Comparison of ENCODE assay signal across 12 mouse cellular contexts in genomic region chr2:170177323-170177722, GRCm38 (mm10). TPM values are rescaled to one million over a fixed set of nuclear protein-coding genes. Genes with fewer than 3 reads are reported as not detected.
DNase-seq lines count a peak whose midpoint lies in the region; ATAC-seq and TF ChIP-seq lines count a peak whose summit lies in the region.
"Had no signal": no experiment of that assay in that cellular context is flagged by ENCODE, and none has a peak within 500 bp of the region (broad histone marks: within the 10 kb centered on the region; RNA-seq: fewer than 3 reads in every experiment).

No protein-coding gene starts in this region.

- peaks cover 41% of the 10 kb centered on the region for H3K4me1 ChIP-seq in heart, postnatal 0 days (ENCODE audit: control insufficient read depth, insufficient read depth)
- H3K4me1 ChIP-seq in lung, embryonic 14.5 days (ENCODE audit: insufficient read depth) = peaks cover 24% of the 10 kb centered on the region
- peaks cover 25% of the 10 kb centered on the region for H3K4me1 ChIP-seq in stomach, embryonic 15.5 days

- TF ChIP-seq EP300 in heart, postnatal 0 days (IDR thresholded peaks at IDR 0.05; ENCODE audit: low read depth) = no peak

- no peak overlapping the region for H3K4me3 ChIP-seq in heart, postnatal 0 days (ENCODE audit: low read depth, low read length)
- H3K4me3 ChIP-seq in lung, embryonic 14.5 days (ENCODE audit: low read depth, low read length) = no peak overlapping the region
- no peak overlapping the region for H3K4me3 ChIP-seq in stomach, embryonic 15.5 days (replicated peaks)
- H3K4me3 ChIP-seq: liver, embryonic 15.5 days; midbrain, embryonic 12.5 days had no signal

- TF ChIP-seq CTCF in heart, postnatal 0 days (IDR thresholded peaks at IDR 0.05; ENCODE audit: low read depth) = no peak
- no peak for TF ChIP-seq CTCF in lung, embryonic 14.5 days (IDR thresholded peaks at IDR 0.05; ENCODE audit: low read depth)

- H3K36me3 ChIP-seq in heart, postnatal 0 days (replicated peaks; ENCODE audit: control insufficient read depth, insufficient read depth, low read length) = no peaks in the 10 kb centered on the region
- no peaks in the 10 kb centered on the region for H3K36me3 ChIP-seq in lung, embryonic 14.5 days (ENCODE audit: insufficient read depth)
- no peaks in the 10 kb centered on the region for H3K36me3 ChIP-seq in stomach, embryonic 15.5 days
- H3K36me3 ChIP-seq: liver, embryonic 15.5 days; midbrain, embryonic 12.5 days had no signal

- intact Hi-C loops in heart, postnatal 36 days (cut with DNase I) = no loop called here

- no peaks in the 10 kb centered on the region for H3K9me3 ChIP-seq in heart, postnatal 0 days (replicated peaks; ENCODE audit: control insufficient read depth, low read length)
- no peaks in the 10 kb centered on the region for H3K9me3 ChIP-seq in lung, embryonic 14.5 days (ENCODE audit: low read depth, low read length)
- H3K9me3 ChIP-seq in stomach, embryonic 15.5 days = no peaks in the 10 kb centered on the region
- H3K9me3 ChIP-seq: liver, embryonic 15.5 days; midbrain, embryonic 12.5 days had no signal

- ATAC-seq in heart, postnatal 0 days (ENCODE audit: insufficient read depth, low read depth) = no peak
- ATAC-seq in lung, embryonic 14.5 days (ENCODE audit: insufficient read depth) = no peak
- ATAC-seq in stomach, embryonic 15.5 days (ENCODE audit: insufficient read depth, low FRiP score, low read depth) = no peak
- ATAC-seq: forebrain, postnatal 0 days had no signal

- H3K27ac ChIP-seq in heart, postnatal 0 days (ENCODE audit: low read depth) = peak overlapping the region; percentile 48; the same call in 1 of the 2 replicates
- H3K27ac ChIP-seq in lung, embryonic 14.5 days (ENCODE audit: low read depth) = peak overlapping the region; percentile 40
- no peak overlapping the region for H3K27ac ChIP-seq in stomach, embryonic 15.5 days
- H3K27ac ChIP-seq: liver, embryonic 15.5 days; midbrain, embryonic 12.5 days had no signal

- H3K4me2 ChIP-seq in heart, postnatal 0 days (ENCODE audit: low read depth, low read length) = peak overlapping the region; percentile 51
- peak overlapping the region; percentile 45 for H3K4me2 ChIP-seq in lung, embryonic 14.5 days
- peak overlapping the region; percentile 31 for H3K4me2 ChIP-seq in stomach, embryonic 15.5 days
- H3K4me2 ChIP-seq: liver, embryonic 15.5 days; midbrain, embryonic 12.5 days had no signal

- peak; percentile 41 for DNase-seq in adrenal gland, adult 2 months
- no peak for DNase-seq in adrenal gland, postnatal 4 days (ENCODE audit: low spot score in 2 of 2)
- DNase-seq in heart, postnatal 0 days (ENCODE audit: low spot score) = peak; percentile 51
- DNase-seq in heart, postnatal 36 days = no peak
- peak; percentile 57 for DNase-seq in lung, embryonic 14.5 days
- DNase-seq in lung, postnatal 4 days = no peak
- no peak for DNase-seq in cerebellum, postnatal 14 days
- DNase-seq: cerebellum, adult 9-11 months; forebrain, postnatal 0 days had no signal

- no peak overlapping the region; the same call in 1 of the 2 replicates for H3K9ac ChIP-seq in heart, postnatal 0 days (replicated peaks; ENCODE audit: low read depth, low read length)
- peak overlapping the region; percentile 27; the same call in 1 of the 2 replicates for H3K9ac ChIP-seq in lung, embryonic 14.5 days
- no peak overlapping the region for H3K9ac ChIP-seq in stomach, embryonic 15.5 days
- H3K9ac ChIP-seq: forebrain, postnatal 0 days; liver, embryonic 15.5 days had no signal

- 24% methylated on average over 8 of the region's 8 CpGs for WGBS in heart, postnatal 0 days
- WGBS in lung, embryonic 14.5 days = 13% methylated on average over 8 of the region's 8 CpGs
- 18% methylated on average over 8 of the region's 8 CpGs for WGBS in stomach, embryonic 15.5 days

- no peaks in the 10 kb centered on the region for H3K27me3 ChIP-seq in heart, postnatal 0 days (ENCODE audit: control insufficient read depth, insufficient read depth, low read length)
- H3K27me3 ChIP-seq in lung, embryonic 14.5 days (ENCODE audit: insufficient read depth, low read length) = no peaks in the 10 kb centered on the region
- no peaks in the 10 kb centered on the region for H3K27me3 ChIP-seq in stomach, embryonic 15.5 days (replicated peaks)
- H3K27me3 ChIP-seq: liver, embryonic 15.5 days; midbrain, embryonic 12.5 days had no signal

RNA-seq across cellular contexts. Expression of gene Zfp217, which starts 29.4 kb away (rescaled TPM):
- total RNA-seq in adrenal gland, adult 2 months (2021) = 10 to 100 TPM; 16.4 to 23.1 TPM
- polyA plus RNA-seq in adrenal gland, adult 2 months (2012; rRNA removed) = 10.1 and 10.8 TPM in 2 replicates
- 10 to 100 TPM; 34.9 to 37.9 TPM for total RNA-seq in adrenal gland, postnatal 4 days (2021)
- total RNA-seq in heart, postnatal 0 days (2014; rRNA removed; ENCODE audit: low replicate concordance) = 9.8 and 10.1 TPM in 2 replicates
- 1.9 and 2.1 TPM in 2 replicates for polyA plus RNA-seq in heart, postnatal 0 days (2015; fragmentation: Nextera tagmentation; extraction: Ambion mirVana)
- total RNA-seq in heart, postnatal 36 days (2021) = 10 to 100 TPM; 11.2 to 13.0 TPM
- polyA plus RNA-seq in lung, embryonic 14.5 days (2014; fragmentation: Nextera tagmentation; extraction: Ambion mirVana) = 4.9 and 6.0 TPM in 2 replicates
- polyA plus RNA-seq in stomach, embryonic 15.5 days (2015; fragmentation: Nextera tagmentation; extraction: Ambion mirVana) = 3.9 and 4.0 TPM in 2 replicates

Comparison
In these comparisons a context has a peak if more than half of its experiments do, and no peak if none do; other contexts are left out.
1. DNase-seq: peak in adrenal gland, adult 2 months (single experiment), heart, postnatal 0 days (single experiment) and lung, embryonic 14.5 days (single experiment); none in adrenal gland, postnatal 4 days (0 of 2), heart, postnatal 36 days (0 of 2), lung, postnatal 4 days (0 of 2) and cerebellum, postnatal 14 days (0 of 2).
2. Peak in every context shown above with its lines, with median percentiles within 50 percentile points of each other: H3K4me2 ChIP-seq.